Mouse (Mus musculus) forebrain, embryonic 15.5 days (tissue): ENCODE data around the gene Gm27021. TPM values are rescaled to one million over a fixed set of nuclear protein-coding genes. Genes with fewer than 3 reads are reported as not detected.

Experiments used
- ATAC-seq: fragments of 200-750 bp; cut with Nextera tagmentation; replicated peaks from 2 replicates; pipeline ENCODE4 v1.8.0; 2017; ENCODE audit warnings: mild to moderate bottlenecking, moderate TSS enrichment, moderate library complexity
- H3K27ac ChIP-seq: fragments of 300-500 bp; sonication (generic); replicated peaks from 2 replicates; pipeline ENCODE4 v1.5.1; 2015; ENCODE audit warnings: mild to moderate bottlenecking, inconsistent platforms
- H3K27me3 ChIP-seq: fragments of 300-500 bp; sonication (generic); 2 replicates; pipeline ENCODE4 v1.6.1; 2015; ENCODE audit warnings: inconsistent platforms
- H3K36me3 ChIP-seq: fragments of 300-500 bp; sonication (generic); 2 replicates; pipeline ENCODE4 v1.6.1; 2015; ENCODE audit warnings: mild to moderate bottlenecking, inconsistent platforms
- H3K4me1 ChIP-seq: fragments of 300-500 bp; sonication (generic); 2 replicates; pipeline ENCODE4 v1.6.1; 2015; ENCODE audit warnings: inconsistent platforms
- H3K4me2 ChIP-seq: fragments of 300-500 bp; sonication (generic); replicated peaks from 2 replicates; pipeline ENCODE4 v1.6.1; 2015; ENCODE audit warnings: mild to moderate bottlenecking, inconsistent platforms
- H3K4me3 ChIP-seq: fragments of 300-500 bp; sonication (generic); 2 replicates; pipeline ENCODE4 v1.5.1; 2015; ENCODE audit warnings: mild to moderate bottlenecking, inconsistent platforms
- H3K9ac ChIP-seq: fragments of 300-500 bp; sonication (generic); replicated peaks from 2 replicates; pipeline ENCODE4 v1.6.1; 2015; ENCODE audit warnings: mild to moderate bottlenecking, inconsistent platforms
- H3K9me3 ChIP-seq: fragments of 300-500 bp; sonication (generic); 2 replicates; pipeline ENCODE4 v1.6.1; 2016; ENCODE audit warnings: inconsistent platforms
- WGBS: fragments of 180-500 bp; shearing (Covaris S2); methylation state at CpG from one replicate; pipeline ENCODE4 v1.1.7; 2015; ENCODE audit warnings: mixed read lengths; 5-methylcytosine and 5-hydroxymethylcytosine counted together
- polyA plus RNA-seq: library from polyadenylated mRNA; unstranded; fragments of >200 nt; fragmentation: Nextera tagmentation; extraction: Ambion mirVana; gene quantifications from 2 replicates; pipeline ENCODE4 v1.2.1, GENCODE M21; 2015

The Gm27021 gene
- polyA plus RNA-seq, 1 experiment from 2014 or later = 6.6 TPM

GRCm38 (mm10) chr8:120614491-120614890, 53.4 kb downstream of the Gm27021 start:
- WGBS = 91% methylated on average over 3 of the region's 3 CpGs
- ATAC-seq = no peak
- H3K27me3 ChIP-seq = no peaks in the 10 kb centered on the region

GRCm38 (mm10) chr8:120610824-120611223, 57.1 kb downstream of the Gm27021 start:
- H3K4me3 ChIP-seq = no peak overlapping the region
- H3K9me3 ChIP-seq = no peaks in the 10 kb centered on the region
- ATAC-seq = no peak
- H3K27ac ChIP-seq = no peak overlapping the region
- H3K9ac ChIP-seq = no peak overlapping the region
- no peaks in the 10 kb centered on the region for H3K4me1 ChIP-seq
- no peak overlapping the region for H3K4me2 ChIP-seq
- no peaks in the 10 kb centered on the region for H3K36me3 ChIP-seq
- no peaks in the 10 kb centered on the region for H3K27me3 ChIP-seq
- WGBS = 84% methylated on average over 6 of the region's 6 CpGs

More at GRCm38 (mm10) chr8:120614491-120614890, 53.4 kb downstream of the Gm27021 start:
- Histone ChIP-seq H3K4me3 (no peak overlapping the region), H3K9ac (no peak overlapping the region), H3K4me1 (peaks cover 21% of the 10 kb centered on the region), H3K27ac (no peak overlapping the region), H3K36me3 (no peaks in the 10 kb centered on the region), H3K9me3 (no peaks in the 10 kb centered on the region), H3K4me2 (no peak overlapping the region)

GRCm38 (mm10) chr8:120607885-120608284, 60.0 kb downstream of the Gm27021 start:
- 18% methylated on average over 7 of the region's 7 CpGs for WGBS
- H3K36me3 ChIP-seq = no peaks in the 10 kb centered on the region
- no peak overlapping the region for H3K4me3 ChIP-seq
- H3K4me2 ChIP-seq = no peak overlapping the region
- peak; percentile 49; the same call in 1 of the 2 replicates for ATAC-seq
- no peak overlapping the region for H3K27ac ChIP-seq
- no peak overlapping the region for H3K9ac ChIP-seq
- H3K4me1 ChIP-seq = peaks cover 2% of the 10 kb centered on the region
- no peaks in the 10 kb centered on the region for H3K9me3 ChIP-seq
- H3K27me3 ChIP-seq = no peaks in the 10 kb centered on the region

DNA sequence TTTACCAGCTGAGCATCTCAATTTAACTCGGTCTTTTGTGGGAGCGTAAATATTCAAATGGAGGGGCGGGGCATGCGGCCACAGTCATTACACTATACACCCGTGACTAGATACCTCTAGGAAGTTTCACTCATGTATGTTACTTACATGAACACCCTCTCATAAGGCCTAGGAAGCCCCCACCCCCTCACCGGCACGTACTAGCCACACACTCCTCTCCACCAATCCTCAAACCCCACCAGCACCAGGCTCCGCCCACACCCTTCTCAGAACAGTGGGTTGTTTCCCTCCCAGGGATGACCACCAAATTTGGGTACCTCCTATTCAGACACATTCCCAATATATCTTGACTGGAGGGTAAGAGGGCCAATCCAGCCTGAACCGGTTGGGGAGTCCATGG, 60.4 kb downstream of the Gm27021 start:
- Histone ChIP-seq H3K4me3 (no peak overlapping the region), H3K27ac (no peak overlapping the region), H3K36me3 (no peaks in the 10 kb centered on the region), H3K9ac (no peak overlapping the region), H3K27me3 (no peaks in the 10 kb centered on the region), H3K4me2 (no peak overlapping the region), H3K4me1 (peaks cover 6% of the 10 kb centered on the region), H3K9me3 (no peaks in the 10 kb centered on the region)
- 78% methylated on average over 9 of the region's 9 CpGs for WGBS
- peak; percentile 21; the same call in 1 of the 2 replicates for ATAC-seq

DNA sequence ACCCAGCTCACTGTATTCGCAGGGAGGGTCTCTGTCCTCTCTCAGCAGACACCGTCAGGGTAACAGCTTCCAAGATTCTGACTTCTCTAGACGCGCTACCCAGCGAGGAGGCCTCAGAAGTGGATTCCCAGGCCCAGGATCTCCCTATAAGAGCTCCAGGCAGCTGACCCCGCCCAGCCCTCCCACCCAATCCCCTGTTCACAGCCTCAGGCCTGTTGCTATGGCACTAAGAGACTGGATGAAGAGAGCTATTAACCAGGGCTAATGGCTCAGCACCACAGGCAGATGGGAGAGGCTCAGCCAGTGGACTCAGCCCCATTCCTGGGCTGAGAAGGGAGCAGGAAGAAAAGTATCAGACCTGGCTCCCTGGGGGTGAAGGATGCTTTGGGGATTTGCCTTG, 65.2 kb downstream of the Gm27021 start:
- no peaks in the 10 kb centered on the region for H3K27me3 ChIP-seq
- H3K27ac ChIP-seq = 0 out of 2 replicates have a peak overlapping the region, but pooled peaks have one; percentile 17
- no peaks in the 10 kb centered on the region for H3K9me3 ChIP-seq
- no peak overlapping the region for H3K4me2 ChIP-seq
- H3K4me1 ChIP-seq = peaks cover 27% of the 10 kb centered on the region
- H3K36me3 ChIP-seq = no peaks in the 10 kb centered on the region
- no peak overlapping the region for H3K4me3 ChIP-seq
- 35% methylated on average over 6 of the region's 6 CpGs for WGBS
- ATAC-seq = no peak
- no peak overlapping the region for H3K9ac ChIP-seq

DNA sequence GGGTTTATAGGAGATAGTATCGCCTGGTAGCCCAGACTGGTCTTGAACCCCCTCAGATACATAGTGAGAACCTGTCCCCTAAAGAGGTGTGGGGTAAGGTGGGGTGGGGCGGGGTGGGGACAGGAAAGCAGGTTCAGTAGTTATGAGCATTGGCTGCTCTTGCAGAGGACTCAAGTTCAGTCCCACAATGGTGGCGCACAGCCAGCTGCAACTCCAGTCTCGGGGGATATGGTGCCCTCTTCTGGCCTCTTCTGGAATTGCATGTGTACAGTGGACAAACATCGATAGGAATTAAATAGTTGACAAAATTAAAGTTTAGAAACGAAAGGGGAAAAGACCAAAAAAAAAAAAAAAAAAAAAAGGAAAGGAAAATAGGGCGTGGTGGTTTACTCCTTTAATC, 68.4 kb downstream of the Gm27021 start:
- Histone ChIP-seq H3K27me3 (no peaks in the 10 kb centered on the region), H3K36me3 (no peaks in the 10 kb centered on the region), H3K9me3 (no peaks in the 10 kb centered on the region), H3K4me3 (no peak overlapping the region), H3K27ac (peak overlapping the region; percentile 81), H3K4me1 (peaks cover 27% of the 10 kb centered on the region), H3K9ac (no peak overlapping the region), H3K4me2 (no peak overlapping the region)
- no peak for ATAC-seq
- WGBS = 51% methylated on average over 7 of the region's 7 CpGs

DNA sequence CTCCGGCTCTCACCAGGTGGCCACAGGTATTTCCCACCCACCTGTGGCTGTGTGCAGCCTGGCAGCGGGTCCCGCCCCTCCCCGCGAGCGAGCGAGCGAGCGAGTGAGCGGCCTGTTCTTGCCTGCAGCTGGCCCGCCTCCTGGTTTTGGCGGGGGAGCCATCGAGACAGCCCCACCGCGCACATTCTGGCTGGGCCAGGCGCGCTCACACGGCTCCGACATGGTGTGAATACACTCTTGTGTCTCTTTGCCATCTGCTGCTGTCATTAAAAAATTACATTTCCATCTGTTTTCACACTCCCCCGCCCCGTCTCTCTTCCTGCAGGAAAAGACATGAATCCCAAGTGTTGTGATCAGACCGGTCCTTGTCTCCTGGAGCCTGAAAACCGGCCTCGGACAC, 69.3 kb downstream of the Gm27021 start:
- Histone ChIP-seq H3K9me3 (no peaks in the 10 kb centered on the region), H3K27ac (peak overlapping the region; percentile 81), H3K4me2 (peak overlapping the region; percentile 14; the same call in 1 of the 2 replicates), H3K27me3 (no peaks in the 10 kb centered on the region), H3K9ac (no peak overlapping the region), H3K36me3 (no peaks in the 10 kb centered on the region), H3K4me1 (peaks cover 27% of the 10 kb centered on the region), H3K4me3 (no peak overlapping the region)
- 23% methylated on average over 24 of the region's 24 CpGs for WGBS
- ATAC-seq = peak; percentile 88

DNA sequence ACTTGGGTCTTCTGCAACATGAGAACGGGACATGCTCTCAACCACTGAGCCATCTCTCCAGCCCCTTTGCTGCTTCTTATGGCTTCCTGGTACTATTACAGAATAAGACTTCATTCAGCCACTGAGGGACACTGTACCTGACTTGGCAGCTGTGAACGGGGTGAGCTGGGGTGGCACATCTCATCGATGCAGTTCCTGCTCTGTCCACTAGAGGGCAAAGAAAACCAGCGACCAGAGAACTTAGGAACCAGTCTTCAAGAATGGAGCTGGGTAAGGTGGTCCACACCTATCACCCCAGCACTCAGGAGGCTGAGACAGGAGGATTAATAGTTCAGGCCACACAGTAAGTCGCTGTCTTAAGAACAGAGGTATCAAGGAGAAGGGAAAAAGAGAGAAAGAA, 71.9 kb downstream of the Gm27021 start:
- Histone ChIP-seq H3K4me3 (no peak overlapping the region), H3K27me3 (no peaks in the 10 kb centered on the region), H3K9ac (no peak overlapping the region), H3K9me3 (no peaks in the 10 kb centered on the region), H3K4me2 (no peak overlapping the region), H3K27ac (no peak overlapping the region), H3K36me3 (no peaks in the 10 kb centered on the region), H3K4me1 (peaks cover 37% of the 10 kb centered on the region)
- no peak for ATAC-seq
- 9% methylated on average over 5 of the region's 5 CpGs for WGBS

DNA sequence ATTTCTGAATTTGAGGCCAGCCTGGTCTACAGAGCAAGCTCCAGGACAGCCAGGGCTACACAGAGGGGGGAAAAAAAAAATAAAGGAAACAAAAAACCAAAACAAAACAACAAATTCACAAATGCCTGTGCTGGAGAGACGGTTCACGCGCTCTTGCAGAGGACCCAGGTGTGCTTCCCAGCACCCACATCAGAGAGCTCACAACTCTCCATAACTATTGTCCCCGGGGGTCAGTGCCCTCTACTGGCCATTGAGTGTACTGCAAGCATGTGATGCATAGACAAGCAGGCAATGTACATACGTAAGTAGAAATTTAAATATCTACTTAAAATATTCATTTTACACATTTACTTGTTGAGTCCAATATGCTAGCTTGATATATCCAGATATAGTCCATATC, 73.3 kb downstream of the Gm27021 start:
- 86% methylated on average over 5 of the region's 5 CpGs for WGBS
- no peak for ATAC-seq
- no peak overlapping the region for H3K27ac ChIP-seq
- no peak overlapping the region for H3K4me2 ChIP-seq
- H3K4me3 ChIP-seq = no peak overlapping the region
- H3K27me3 ChIP-seq = no peaks in the 10 kb centered on the region
- H3K4me1 ChIP-seq = peaks cover 43% of the 10 kb centered on the region
- H3K36me3 ChIP-seq = no peaks in the 10 kb centered on the region
- no peaks in the 10 kb centered on the region for H3K9me3 ChIP-seq
- no peak overlapping the region for H3K9ac ChIP-seq

- Histone ChIP-seq H3K4me2 (no peak overlapping the region), H3K9ac (no peak overlapping the region), H3K4me1 (peaks cover 40% of the 10 kb centered on the region), H3K9me3 (no peaks in the 10 kb centered on the region), H3K27me3 (no peaks in the 10 kb centered on the region), H3K27ac (peak overlapping the region; percentile 80), H3K4me3 (no peak overlapping the region), H3K36me3 (no peaks in the 10 kb centered on the region)
- ATAC-seq = no peak
- WGBS = 62% methylated on average over 10 of the region's 10 CpGs
These were observed 76.1 kb downstream of the Gm27021 start for GRCm38 (mm10) chr8:120591587-120592292.

DNA sequence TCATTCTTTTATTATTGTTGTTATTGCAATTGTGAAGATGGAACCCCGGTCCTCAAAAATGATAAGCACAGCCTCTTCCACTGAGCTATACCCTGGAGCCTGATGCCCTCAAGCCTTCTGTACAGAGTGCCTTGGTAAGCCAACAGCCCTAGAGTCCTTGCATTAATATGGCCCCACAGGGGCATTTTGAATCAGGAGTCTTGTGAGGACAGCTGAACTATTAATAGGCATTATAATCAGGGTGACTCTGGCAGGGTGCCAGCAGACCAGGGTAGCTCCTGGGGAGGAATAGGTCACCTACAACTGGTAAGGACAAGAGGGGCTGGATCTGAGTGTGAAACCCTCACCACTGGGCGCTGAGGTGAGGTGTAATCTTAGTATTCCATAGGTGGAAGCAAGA, 78.0 kb downstream of the Gm27021 start:
- H3K9me3 ChIP-seq = no peaks in the 10 kb centered on the region
- H3K36me3 ChIP-seq = no peaks in the 10 kb centered on the region
- peaks cover 40% of the 10 kb centered on the region for H3K4me1 ChIP-seq
- 56% methylated on average over 2 of the region's 2 CpGs for WGBS
- no peak overlapping the region; the same call in 1 of the 2 replicates for H3K9ac ChIP-seq
- H3K27ac ChIP-seq = peak overlapping the region; percentile 41; the same call in 1 of the 2 replicates
- peak overlapping the region; percentile 53 for H3K4me3 ChIP-seq
- ATAC-seq = no peak
- no peaks in the 10 kb centered on the region for H3K27me3 ChIP-seq
- peak overlapping the region; percentile 94 for H3K4me2 ChIP-seq

GRCm38 (mm10) chr8:120588908-120589771, 78.7 kb downstream of the Gm27021 start, which contains the start of gene Gins2:
Gins2 (minus strand) TSS chr8:120589304.
- ATAC-seq = peak; percentile 98
- Histone ChIP-seq H3K4me2 (peak within 1 kb of the TSS; percentile 94), H3K27me3 (no peaks in the 10 kb centered on the region), H3K4me3 (peak within 1 kb of the TSS; percentile 53), H3K36me3 (no peaks in the 10 kb centered on the region), H3K9me3 (no peaks in the 10 kb centered on the region), H3K4me1 (peaks cover 40% of the 10 kb centered on the region), H3K27ac (peak within 1 kb of the TSS; percentile 41), H3K9ac (peak within 1 kb of the TSS; percentile 51)
- WGBS = under 1% methylated on average over 67 of the region's 67 CpGs
